Mouse (Mus musculus): ENCODE measurements around the gene Prkcsh.

The Prkcsh gene

GRCm38 (mm10) chr9:22002194-22003162 is at the start of gene Prkcsh, which contains the start of gene Ccdc151:
Gene Prkcsh, plus strand, starts transcription at chr9:22002806.
Gene Ccdc151, minus strand, starts transcription at chr9:22002634.
- DNase-seq (ENCODE audit: low spot score), result peak; percentile 100

GRCm38 (mm10) chr9:21953600-21953999 is 49.0 kb upstream of the Prkcsh start:
- no peak for DNase-seq (ENCODE audit: low spot score)

- no peak for DNase-seq (ENCODE audit: low spot score)
These were observed 48.0 kb upstream of the Prkcsh start for GRCm38 (mm10) chr9:21954635-21955034.

- DNase-seq (ENCODE audit: low spot score), result no peak
These were observed 47.4 kb upstream of the Prkcsh start for GRCm38 (mm10) chr9:21955225-21955569.

- DNase-seq (ENCODE audit: low spot score), result peak; percentile 98
These were observed 46.9 kb upstream of the Prkcsh start, which contains the start of gene Swsap1 for GRCm38 (mm10) chr9:21955570-21956281. Gene Swsap1, plus strand, starts transcription at chr9:21955755.

GRCm38 (mm10) chr9:21958372-21958771 is 44.2 kb upstream of the Prkcsh start:
- no peak for DNase-seq (ENCODE audit: low spot score)

GRCm38 (mm10) chr9:21959244-21959643 is 43.4 kb upstream of the Prkcsh start:
- DNase-seq (ENCODE audit: low spot score), result no peak

GRCm38 (mm10) chr9:21960135-21960534 is 42.5 kb upstream of the Prkcsh start:
- no peak for DNase-seq (ENCODE audit: low spot score)

- no peak for DNase-seq (ENCODE audit: low spot score)
These were observed 41.9 kb upstream of the Prkcsh start for GRCm38 (mm10) chr9:21960558-21961208.

GRCm38 (mm10) chr9:21961366-21961980 is 41.1 kb upstream of the Prkcsh start:
- no peak for DNase-seq (ENCODE audit: low spot score)

- DNase-seq (ENCODE audit: low spot score), result no peak
These were observed 40.6 kb upstream of the Prkcsh start for GRCm38 (mm10) chr9:21962010-21962409.

- DNase-seq (ENCODE audit: low spot score), result peak; percentile 63
These were observed 40.1 kb upstream of the Prkcsh start for GRCm38 (mm10) chr9:21962416-21963059.

GRCm38 (mm10) chr9:21963417-21963816 is 39.2 kb upstream of the Prkcsh start, which contains the start of gene Epor:
Gene Epor, minus strand, starts transcription at chr9:21963506.
- no peak for DNase-seq (ENCODE audit: low spot score)

- DNase-seq (ENCODE audit: low spot score), result no peak
These were observed 33.7 kb upstream of the Prkcsh start for GRCm38 (mm10) chr9:21968883-21969282.

GRCm38 (mm10) chr9:21969304-21969703 is 33.3 kb upstream of the Prkcsh start:
- DNase-seq (ENCODE audit: low spot score), result no peak

- DNase-seq (ENCODE audit: low spot score), result no peak
These were observed 25.9 kb upstream of the Prkcsh start for GRCm38 (mm10) chr9:21976626-21977175.

GRCm38 (mm10) chr9:21977331-21977730 is 25.3 kb upstream of the Prkcsh start:
- no peak for DNase-seq (ENCODE audit: low spot score)

GRCm38 (mm10) chr9:21977972-21978371 is 24.6 kb upstream of the Prkcsh start:
- DNase-seq (ENCODE audit: low spot score), result no peak

- DNase-seq (ENCODE audit: low spot score), result no peak
These were observed 24.0 kb upstream of the Prkcsh start for GRCm38 (mm10) chr9:21978398-21979128.

- DNase-seq (ENCODE audit: low spot score), result no peak
These were observed 18.7 kb upstream of the Prkcsh start for GRCm38 (mm10) chr9:21983911-21984310.
